Mouse (Mus musculus) embryo, embryonic 10.5 days (tissue): ENCODE results near the gene Npr2.
A peak's percentile ranks its signal among the peaks of the same experiment; 100 is the strongest.

Experiments
- DNase-seq: peaks from one replicate; pipeline ENCODE4 v3.0.0-alpha.2; 2015; ENCODE audit warnings: low spot score

Gene Npr2

GRCm38 (mm10) chr4:43629106-43629817, 2.5 kb upstream of the Npr2 start:
- peak; percentile 48 for DNase-seq

- peak; percentile 96 for DNase-seq
These were observed 1.6 kb upstream of the Npr2 start for GRCm38 (mm10) chr4:43630030-43630581.

DNA sequence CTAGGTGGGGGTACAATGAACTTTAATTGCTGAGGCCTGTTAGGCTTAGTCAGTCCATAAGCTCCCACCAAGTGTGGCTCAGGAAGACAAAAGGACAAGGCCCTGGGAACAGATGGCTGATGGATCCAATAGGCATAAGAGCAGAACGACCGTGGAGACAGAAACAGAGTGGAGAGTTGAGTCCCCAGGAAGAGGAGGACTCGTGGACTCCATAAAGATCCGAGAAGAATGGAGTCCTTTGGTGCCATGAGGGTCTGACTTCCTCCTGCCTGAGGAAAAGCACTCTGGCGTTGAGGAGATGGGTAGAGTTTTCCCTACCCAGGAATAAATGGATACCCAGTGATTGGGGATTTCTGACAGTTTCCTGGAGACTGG, 1.1 kb upstream of the Npr2 start:
- DNase-seq: peak; percentile 50

GRCm38 (mm10) chr4:43631956-43632920, 503 bp downstream of the Npr2 start:
- DNase-seq: no peak

- no peak for DNase-seq
These were observed 1.6 kb downstream of the Npr2 start for GRCm38 (mm10) chr4:43633296-43633695.

GRCm38 (mm10) chr4:43633736-43634135, 2.0 kb downstream of the Npr2 start:
- no peak for DNase-seq

DNA sequence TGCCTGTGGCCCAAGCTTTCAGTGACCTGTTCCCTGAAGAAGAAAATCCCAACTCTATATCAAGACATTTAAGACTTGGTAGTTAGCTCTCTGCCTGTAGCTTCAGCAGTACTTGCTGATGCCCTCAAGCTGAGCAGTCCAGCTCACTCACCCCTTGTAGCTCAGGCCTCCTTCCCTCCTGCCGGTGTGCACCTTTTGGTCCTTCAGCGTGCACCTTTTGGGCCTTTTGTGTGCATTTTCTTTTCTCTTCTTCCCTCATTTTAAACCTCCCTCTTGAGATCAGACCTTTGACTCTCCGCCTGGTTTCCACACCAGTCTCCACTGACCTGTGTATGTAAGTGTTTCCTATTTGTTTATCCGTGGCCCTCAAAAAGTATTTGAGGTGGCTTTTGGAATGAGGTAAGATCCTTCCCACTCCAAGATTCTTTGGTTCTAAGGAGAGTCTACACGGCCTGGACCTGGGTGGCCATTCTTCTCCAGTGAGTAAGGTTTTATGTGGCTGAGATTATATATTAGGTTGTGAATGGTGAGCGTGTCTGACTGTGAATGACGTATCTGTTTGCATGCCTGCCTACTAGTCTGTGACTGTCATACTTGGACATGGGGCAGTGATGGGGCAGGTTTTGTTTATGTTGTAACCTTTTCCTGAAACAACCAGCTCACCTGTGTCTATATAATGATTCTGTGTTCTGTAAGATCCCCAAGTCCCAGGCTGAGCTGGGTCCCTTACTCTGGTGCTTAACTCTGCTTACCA, 3.1 kb downstream of the Npr2 start:
- DNase-seq: no peak

DNA sequence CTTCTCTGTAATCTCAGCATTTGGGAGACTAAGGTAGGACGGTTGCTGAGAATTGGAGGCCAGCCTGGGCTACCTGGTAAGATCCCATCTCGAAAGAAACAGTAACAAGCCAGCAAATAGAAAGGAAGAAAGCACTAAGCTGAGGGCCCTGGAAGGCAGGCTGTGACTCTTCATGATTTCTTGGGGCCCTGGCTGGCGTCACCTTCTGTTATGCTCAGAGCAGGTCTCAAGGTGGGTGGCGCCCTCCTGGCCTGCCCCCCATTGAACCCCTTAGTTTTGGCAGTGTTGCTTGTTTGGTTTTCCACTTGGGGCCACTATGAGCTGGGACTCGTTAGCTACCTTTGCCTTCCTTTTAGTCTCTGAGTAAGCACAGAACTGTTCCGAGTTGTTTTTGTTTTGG, 5.0 kb downstream of the Npr2 start:
- no peak for DNase-seq

DNA sequence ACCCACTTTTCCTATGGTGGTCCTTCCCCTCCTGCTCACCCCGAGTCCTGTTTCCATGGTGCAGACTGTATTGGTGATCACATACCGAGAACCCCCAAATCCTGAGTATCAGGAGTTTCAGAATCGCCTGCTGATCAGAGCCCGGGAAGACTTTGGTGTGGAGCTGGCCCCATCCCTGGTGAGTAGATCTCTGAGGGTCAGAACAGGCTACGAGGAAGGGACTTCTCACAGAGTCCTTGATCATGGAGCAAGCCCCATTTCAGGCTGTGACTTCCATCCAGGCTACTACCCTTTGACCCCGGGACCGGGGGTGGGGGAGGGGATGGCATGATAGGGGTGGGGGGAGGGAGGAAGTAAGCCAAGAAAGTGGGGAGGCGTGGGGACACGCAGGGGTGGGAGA, 8.3 kb downstream of the Npr2 start:
- no peak for DNase-seq

DNA sequence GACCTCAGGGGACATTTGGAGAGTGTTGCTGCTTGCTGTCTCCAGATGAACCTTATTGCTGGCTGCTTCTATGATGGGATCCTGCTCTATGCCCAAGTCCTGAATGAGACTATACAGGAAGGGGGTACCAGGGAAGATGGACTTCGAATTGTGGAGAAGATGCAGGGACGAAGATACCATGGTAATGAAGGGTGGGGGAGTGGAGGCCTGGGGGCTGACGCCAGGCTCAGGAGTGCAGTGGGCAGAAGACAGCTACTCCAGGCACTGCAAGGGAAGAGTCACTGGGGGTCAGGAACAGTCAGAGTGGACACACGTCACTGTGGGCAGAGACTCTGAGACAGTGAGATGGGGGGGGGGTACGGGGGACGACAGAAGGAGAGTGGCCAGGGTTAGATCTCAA, 8.8 kb downstream of the Npr2 start:
- DNase-seq: no peak

- no peak for DNase-seq
These were observed 18.0 kb downstream of the Npr2 start for GRCm38 (mm10) chr4:43649783-43650182.

DNA sequence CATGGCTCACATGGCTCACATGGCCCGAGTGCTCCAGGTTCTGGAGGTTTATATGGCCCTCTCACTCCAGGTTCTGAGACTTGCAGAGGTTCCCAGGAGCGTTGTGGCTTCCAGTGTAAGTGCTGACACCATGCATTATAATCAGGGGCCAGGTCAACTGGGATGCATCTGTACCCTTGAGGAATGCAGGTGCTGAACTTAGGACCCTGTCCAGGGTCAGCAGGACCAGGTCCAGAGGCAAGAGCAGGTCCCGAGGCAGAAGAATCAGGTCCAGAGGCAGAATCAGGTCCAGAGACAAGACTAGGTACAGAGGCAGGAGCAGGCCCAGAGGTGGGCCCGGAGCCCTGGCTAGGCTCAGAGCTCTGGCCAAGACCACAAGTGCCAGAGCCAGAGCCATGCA, 21.0 kb downstream of the Npr2 start:
- DNase-seq: no peak

GRCm38 (mm10) chr4:43653161-43654015, 21.7 kb downstream of the Npr2 start, which contains the start of gene Spag8:
Gene Spag8, minus strand, starts transcription at chr4:43653594.
- DNase-seq: peak; percentile 82

DNA sequence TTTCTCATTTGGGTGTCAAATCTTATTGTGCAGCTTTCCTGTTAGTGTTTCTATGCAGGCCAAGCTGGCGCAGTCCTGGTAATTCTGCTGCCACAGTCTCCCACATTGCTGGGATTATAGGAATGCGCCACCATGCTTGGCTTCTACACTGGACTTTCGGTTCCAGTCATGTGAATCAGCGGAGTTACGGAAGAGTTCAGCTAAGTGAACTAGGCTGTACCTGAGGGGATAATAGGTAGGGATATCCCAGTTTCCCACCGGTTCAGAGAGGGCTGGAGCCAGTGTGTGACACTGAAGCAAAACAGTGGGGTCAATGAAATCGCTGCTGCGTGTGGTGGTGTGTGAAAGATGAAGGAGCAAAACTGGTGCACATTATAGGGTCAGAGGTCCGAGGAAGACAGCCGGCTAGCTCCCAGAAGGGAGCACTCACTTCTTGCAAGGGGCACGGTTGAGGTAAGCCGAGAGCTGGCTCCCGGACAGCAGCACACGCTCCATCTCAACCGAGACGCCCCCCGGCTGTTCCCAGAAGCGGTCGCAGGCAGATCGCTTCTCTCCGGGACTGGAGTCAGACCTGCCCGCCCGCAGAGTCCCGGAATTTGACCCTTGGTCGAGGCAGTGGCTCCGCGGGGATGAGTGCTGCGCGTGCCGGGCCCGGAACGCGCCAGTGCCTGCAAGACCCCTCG, 24.1 kb downstream of the Npr2 start:
- no peak for DNase-seq

GRCm38 (mm10) chr4:43656339-43657109, 24.8 kb downstream of the Npr2 start, which contains the start of gene Hint2:
Gene Hint2, minus strand, starts transcription at chr4:43656466.
- DNase-seq: peak; percentile 97

DNA sequence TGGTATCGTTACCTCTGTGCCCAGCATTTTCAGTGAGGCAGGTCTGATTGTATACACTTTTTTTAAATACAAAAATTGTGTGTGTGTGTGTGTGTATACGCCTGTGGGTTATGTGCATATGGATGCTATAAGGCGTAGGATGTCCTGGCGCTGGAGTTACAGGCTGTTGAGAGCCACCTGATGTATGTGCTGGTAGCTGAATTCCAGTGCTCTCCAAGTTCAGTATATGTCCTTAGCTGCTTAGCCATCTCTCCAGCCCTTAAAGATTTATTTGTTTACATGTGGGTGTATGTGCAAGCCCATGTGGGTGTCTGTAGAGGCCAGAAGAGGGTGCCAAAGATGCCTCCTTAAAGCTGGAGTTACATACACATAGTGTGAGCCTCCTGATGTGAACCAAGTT, 25.4 kb downstream of the Npr2 start:
- DNase-seq: no peak

DNA sequence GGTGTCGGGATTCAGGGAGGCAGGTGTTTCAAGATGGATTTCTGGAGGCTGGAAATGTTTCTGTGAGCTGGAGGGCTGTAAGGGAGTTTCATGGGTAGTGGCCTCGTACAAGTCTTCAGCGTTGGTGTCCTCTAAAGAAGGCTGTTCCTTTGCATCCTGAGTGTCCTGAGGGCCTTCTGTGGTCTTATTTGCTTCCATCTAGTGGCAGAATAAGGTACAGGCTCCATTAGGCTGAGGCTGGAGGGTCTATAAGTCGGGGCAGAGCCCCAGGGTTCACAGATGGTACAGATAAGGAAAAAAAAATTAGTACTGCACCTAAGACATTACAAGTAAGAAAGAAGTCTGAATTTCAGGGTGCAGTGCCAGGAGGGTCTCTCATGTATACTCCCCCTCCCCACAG, 34.7 kb downstream of the Npr2 start:
- peak; percentile 63 for DNase-seq

DNA sequence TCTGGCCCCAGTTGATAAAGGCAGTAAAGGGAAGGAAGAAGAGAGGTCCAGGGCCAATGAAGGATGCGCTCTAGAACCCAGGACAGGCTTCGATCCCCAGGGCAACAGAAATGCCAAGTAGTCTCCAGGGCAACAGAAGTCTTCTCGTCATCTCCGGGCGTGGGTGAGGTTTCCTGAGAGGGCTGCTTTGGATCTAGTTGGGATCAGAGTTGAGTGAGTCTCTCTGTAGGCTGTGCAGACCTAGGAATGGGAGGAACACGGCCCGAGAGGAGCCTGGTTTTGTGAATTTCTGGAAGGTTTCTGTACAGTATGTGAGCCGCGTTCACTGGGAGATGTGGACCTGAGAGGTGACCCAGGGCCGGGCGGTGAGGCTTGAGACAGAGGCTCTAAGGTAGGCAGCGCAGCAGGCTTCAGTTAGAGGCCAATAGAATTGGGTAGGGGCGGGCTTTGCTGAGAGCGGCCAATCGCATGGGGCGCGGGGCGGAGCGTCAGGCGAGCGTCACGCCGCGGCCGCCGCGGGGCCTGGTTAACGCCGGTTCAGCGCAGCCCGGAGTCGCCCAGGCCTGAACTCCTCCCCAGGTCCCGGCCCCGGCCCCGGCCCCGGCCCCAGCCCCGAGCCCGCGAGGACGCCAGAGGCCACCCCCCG, 37.2 kb downstream of the Npr2 start, which contains the start of the genes Tmem8b and Fam221b:
Tmem8b (plus strand) TSS at position 190 of the 646 bp plus-strand sequence.
Fam221b (minus strand) TSS at position 364 of the 646 bp plus-strand sequence.
- peak; percentile 94 for DNase-seq

GRCm38 (mm10) chr4:43669428-43669794, 37.7 kb downstream of the Npr2 start:
- peak; percentile 74 for DNase-seq
